Mouse (Mus musculus): ENCODE measurements around the gene Lce1m.
"Not testable (repeated sequence)": the region's sequence is repeated elsewhere in the genome, so short reads cannot be mapped to it uniquely, and the experiment has no call there.

Lce1m gene

GRCm38 (mm10) chr3:93018960-93019359, at the start of gene Lce1m:
Gene Lce1m, minus strand, starts transcription at chr3:93019060.
- CTCF ChIA-PET: no interaction called here

GRCm38 (mm10) chr3:93068523-93068922, 49.7 kb upstream of the Lce1m start, which contains the start of gene Gm4858:
Gene Gm4858, plus strand, starts transcription at chr3:93068823.
- CTCF ChIA-PET: not testable (repeated sequence)

GRCm38 (mm10) chr3:93052826-93053474, 34.1 kb upstream of the Lce1m start:
- CTCF ChIA-PET: no interaction called here

- CTCF ChIA-PET: no interaction called here
Measured at GRCm38 (mm10) chr3:93050182-93050581, 31.3 kb upstream of the Lce1m start.

- CTCF ChIA-PET: no interaction called here
Measured at GRCm38 (mm10) chr3:93031450-93031849, 12.6 kb upstream of the Lce1m start.

GRCm38 (mm10) chr3:93025486-93025885, 6.6 kb upstream of the Lce1m start:
- CTCF ChIA-PET: no interaction called here

- CTCF ChIA-PET: interaction anchor here (0.5 kb wide), 1 partner anchor 1354 kb away, joined by 3 read pairs; no protein-coding TSS in a partner anchor
Measured at GRCm38 (mm10) chr3:93023411-93024184, 4.7 kb upstream of the Lce1m start.

GRCm38 (mm10) chr3:93021171-93021570, 2.3 kb upstream of the Lce1m start:
- CTCF ChIA-PET: no interaction called here

GRCm38 (mm10) chr3:93015460-93016104, 3.3 kb downstream of the Lce1m start, which contains the start of gene Crct1:
Gene Crct1, minus strand, starts transcription at chr3:93015687.
- CTCF ChIA-PET: no interaction called here

- CTCF ChIA-PET: no interaction called here
Measured at GRCm38 (mm10) chr3:93014871-93015270, 4.0 kb downstream of the Lce1m start.

GRCm38 (mm10) chr3:93014378-93014801, 4.5 kb downstream of the Lce1m start:
- CTCF ChIA-PET: no interaction called here

- CTCF ChIA-PET: no interaction called here
Measured at GRCm38 (mm10) chr3:93002843-93003242, 16.0 kb downstream of the Lce1m start.

- CTCF ChIA-PET: interaction anchor here (0.6 kb wide), 1 partner anchor 13 kb away, joined by 4 read pairs; no protein-coding TSS in a partner anchor
Measured at GRCm38 (mm10) chr3:93000621-93001020, 18.2 kb downstream of the Lce1m start.

GRCm38 (mm10) chr3:92998691-92999090, 20.2 kb downstream of the Lce1m start:
- CTCF ChIA-PET: no interaction called here

- CTCF ChIA-PET: no interaction called here
Measured at GRCm38 (mm10) chr3:92991926-92992325, 26.9 kb downstream of the Lce1m start, which contains the start of gene Lce3f. Gene Lce3f, plus strand, starts transcription at chr3:92992226.

GRCm38 (mm10) chr3:92978484-92978883, 40.4 kb downstream of the Lce1m start:
- CTCF ChIA-PET: no interaction called here
